Mouse (Mus musculus) small intestine, adult 2 months (tissue): ENCODE measurements around the gene Cnp. TPM values are rescaled to one million over a fixed set of nuclear protein-coding genes. Genes with fewer than 3 reads are reported as not detected.

Experiments used
- H3K27ac ChIP-seq: fragments of 200-500 bp; 2 replicates; pipeline ENCODE4 v1.5.1; 2012; ENCODE audit warnings: low read depth, low read length, control low read depth, inconsistent platforms; ENCODE audit not compliant: insufficient read depth
- H3K27me3 ChIP-seq: fragments of 200-500 bp; 2 replicates; pipeline ENCODE4 v1.6.1; 2012; ENCODE audit warnings: mild to moderate bottlenecking, moderate library complexity, low read length, inconsistent platforms; ENCODE audit not compliant: control insufficient read depth, insufficient read depth
- H3K36me3 ChIP-seq: fragments of 200-500 bp; 2 replicates; pipeline ENCODE4 v1.6.1; 2012; ENCODE audit warnings: mild to moderate bottlenecking, low read length, control low read depth, inconsistent platforms; ENCODE audit not compliant: control insufficient read depth, insufficient read depth
- H3K4me1 ChIP-seq: fragments of 200-500 bp; 2 replicates; pipeline ENCODE4 v1.6.1; 2012; ENCODE audit warnings: low read length, inconsistent platforms, mixed read lengths; ENCODE audit not compliant: control insufficient read depth, insufficient read depth, insufficient read length
- H3K4me3 ChIP-seq: fragments of 200-500 bp; 2 replicates; pipeline ENCODE4 v1.5.1; 2012; ENCODE audit warnings: low read depth, mild to moderate bottlenecking, control low read depth, inconsistent platforms, low read length, moderate library complexity
- CTCF ChIP-seq: fragments of 200-500 bp; IDR thresholded peaks from 2 replicates; pipeline ENCODE4 v1.5.1; 2012; ENCODE audit warnings: low read depth, mild to moderate bottlenecking, control low read depth, inconsistent platforms, low read length, moderate library complexity, mixed read lengths; ENCODE audit not compliant: insufficient replicate concordance, insufficient read length; ENCODE audit errors: extremely low read depth
- POLR2A ChIP-seq: fragments of 200-500 bp; IDR thresholded peaks from 2 replicates; pipeline ENCODE4 v1.6.1; 2012; ENCODE audit warnings: low read depth, mild to moderate bottlenecking, control low read depth, inconsistent platforms, low read length, moderate library complexity
- WGBS: fragments of 180-500 bp; shearing (Covaris S2); methylation state at CpG from one replicate; pipeline ENCODE4 v1.1.7; 2018; 5-methylcytosine and 5-hydroxymethylcytosine counted together
- polyA plus RNA-seq: library from polyadenylated mRNA; depleted of rRNA; stranded (reverse); fragments of >200 nt; gene quantifications from 2 replicates; pipeline ENCODE4 v1.2.3, GENCODE M21; 2012

The Cnp gene
- polyA plus RNA-seq, 1 experiment = 19.4 TPM

DNA sequence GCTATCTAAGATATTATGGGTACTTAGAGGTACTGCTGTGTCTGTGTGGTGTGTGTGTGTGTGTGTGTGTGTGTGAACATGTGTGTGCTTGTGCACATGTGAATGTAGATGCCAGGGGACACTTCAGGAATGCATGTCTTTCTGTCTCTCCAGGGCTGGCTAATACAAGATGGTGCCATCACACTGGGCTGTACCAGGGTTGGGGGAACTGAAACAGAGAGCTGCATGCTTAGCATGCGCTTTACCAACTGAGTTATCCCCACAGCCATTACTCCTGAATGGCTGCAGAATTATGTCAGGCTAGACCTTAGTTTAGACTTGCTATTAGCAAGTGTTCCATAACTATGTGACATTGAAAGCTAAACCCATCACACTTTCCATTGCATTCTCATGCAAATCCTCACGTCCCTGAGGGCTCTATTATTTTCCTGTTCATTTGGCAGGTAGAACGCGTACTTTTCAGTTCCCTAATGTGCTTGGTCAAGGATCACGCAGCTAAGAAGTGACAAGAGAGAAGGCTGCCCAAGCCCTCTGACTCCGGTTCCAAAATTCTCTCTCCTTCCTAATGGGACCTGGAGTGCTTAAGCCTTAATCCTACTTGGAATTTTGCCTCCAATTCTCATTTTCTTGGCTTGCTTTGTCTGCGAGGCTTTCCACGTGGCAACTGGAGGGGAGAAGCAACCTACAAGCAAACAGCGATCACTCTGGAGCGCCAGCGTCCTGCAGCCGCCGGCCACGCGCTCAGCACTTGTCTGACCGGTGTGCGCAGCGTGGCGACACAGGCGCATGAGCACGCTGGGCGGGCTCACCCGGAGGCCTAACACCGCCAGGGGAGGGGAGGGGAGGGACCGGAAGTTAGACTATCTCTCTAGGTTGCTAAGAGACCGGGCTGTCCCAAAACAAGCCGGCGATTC, 29.6 kb upstream of the Cnp start, which contains the start of gene Ttc25:
Gene Ttc25 (plus strand): TSS at position 776 of the 914 bp plus-strand sequence.
- Histone ChIP-seq H3K4me1 (peaks cover 4% of the 10 kb centered on the region; the same call in 1 of the 2 replicates), H3K36me3 (no peaks in the 10 kb centered on the region), H3K27ac (peak within 1 kb of the TSS; percentile 10; the same call in 1 of the 2 replicates), H3K27me3 (no peaks in the 10 kb centered on the region), H3K4me3 (peak within 1 kb of the TSS; percentile 49)
- no peak for TF ChIP-seq CTCF
- peak; percentile 34; the same call in 1 of the 2 replicates for TF ChIP-seq POLR2A
- 5% methylated on average over 28 of the region's 28 CpGs for WGBS

GRCm38 (mm10) chr11:100545746-100546085, 29.0 kb upstream of the Cnp start:
- H3K27ac ChIP-seq = no peak overlapping the region
- no peak for TF ChIP-seq POLR2A
- no peak for TF ChIP-seq CTCF
- H3K36me3 ChIP-seq = no peaks in the 10 kb centered on the region
- H3K4me1 ChIP-seq = peaks cover 4% of the 10 kb centered on the region; the same call in 1 of the 2 replicates
- WGBS = 25% methylated on average over 7 of the region's 7 CpGs
- no peaks in the 10 kb centered on the region for H3K27me3 ChIP-seq
- H3K4me3 ChIP-seq = peak overlapping the region; percentile 49

DNA sequence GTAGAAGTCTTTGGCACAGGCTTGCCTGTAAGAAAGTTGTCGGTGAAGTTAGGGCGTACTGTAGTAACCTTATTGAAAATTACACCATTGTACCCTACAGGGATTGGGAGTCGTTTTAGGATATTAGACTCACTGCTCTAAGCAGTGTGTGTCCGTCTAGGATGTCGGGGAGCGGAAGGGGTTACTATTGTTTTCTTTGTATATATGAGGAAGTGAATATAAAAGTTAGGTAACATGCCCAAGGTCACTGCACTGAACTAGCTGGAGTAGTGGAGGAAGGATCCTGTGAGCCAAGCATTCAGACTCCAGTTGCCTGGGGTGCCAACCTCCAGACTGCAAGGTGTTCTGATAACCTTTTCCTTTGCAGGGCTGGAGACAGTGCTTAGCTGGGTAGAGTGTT, 27.7 kb upstream of the Cnp start:
- H3K27me3 ChIP-seq = no peaks in the 10 kb centered on the region
- TF ChIP-seq POLR2A (no peak), CTCF (no peak)
- 72% methylated on average over 6 of the region's 6 CpGs for WGBS
- H3K4me3 ChIP-seq = no peak overlapping the region
- H3K36me3 ChIP-seq = no peaks in the 10 kb centered on the region
- H3K4me1 ChIP-seq = peaks cover 4% of the 10 kb centered on the region; the same call in 1 of the 2 replicates
- H3K27ac ChIP-seq = no peak overlapping the region

DNA sequence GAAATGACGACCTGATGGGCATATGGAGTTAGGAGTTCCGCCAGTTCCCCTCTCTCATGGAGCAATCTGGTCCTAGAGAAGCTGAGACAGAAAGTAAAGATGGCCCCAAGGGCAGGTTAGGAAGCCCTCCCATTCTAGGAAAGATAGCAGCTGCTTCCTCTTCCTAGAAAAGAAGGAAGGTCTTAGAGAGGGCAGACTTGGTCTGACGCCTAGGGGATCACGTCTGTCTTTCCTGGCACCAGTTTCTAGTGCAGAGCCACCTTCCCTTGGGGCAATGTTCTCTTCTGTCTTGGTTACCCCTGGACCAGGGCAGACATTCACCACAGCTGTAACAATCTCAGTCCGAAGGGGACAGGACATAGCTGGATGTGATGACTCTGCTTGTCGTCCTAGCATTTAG, 26.6 kb upstream of the Cnp start:
- peaks cover 4% of the 10 kb centered on the region; the same call in 1 of the 2 replicates for H3K4me1 ChIP-seq
- WGBS = 71% methylated on average over 6 of the region's 6 CpGs

GRCm38 (mm10) chr11:100549466-100549865, 25.2 kb upstream of the Cnp start:
- no peak for TF ChIP-seq CTCF
- no peak for TF ChIP-seq POLR2A
- Histone ChIP-seq H3K27ac (no peak overlapping the region), H3K4me1 (peaks cover 4% of the 10 kb centered on the region; the same call in 1 of the 2 replicates), H3K4me3 (no peak overlapping the region), H3K27me3 (no peaks in the 10 kb centered on the region), H3K36me3 (no peaks in the 10 kb centered on the region)
- 80% methylated on average over 8 of the region's 8 CpGs for WGBS

More for the DNA sequence above, 26.6 kb upstream of the Cnp start:
- Histone ChIP-seq H3K4me3 (no peak overlapping the region), H3K27ac (no peak overlapping the region), H3K27me3 (no peaks in the 10 kb centered on the region), H3K36me3 (no peaks in the 10 kb centered on the region)
- TF ChIP-seq CTCF = no peak
- no peak for TF ChIP-seq POLR2A

- H3K36me3 ChIP-seq = no peaks in the 10 kb centered on the region
- H3K4me1 ChIP-seq = peaks cover 3% of the 10 kb centered on the region; the same call in 1 of the 2 replicates
- H3K27me3 ChIP-seq = no peaks in the 10 kb centered on the region
- H3K27ac ChIP-seq = no peak overlapping the region
- 73% methylated on average over 6 of the region's 6 CpGs for WGBS
- H3K4me3 ChIP-seq = no peak overlapping the region
- TF ChIP-seq CTCF (no peak), POLR2A (no peak)
These were observed 24.6 kb upstream of the Cnp start for GRCm38 (mm10) chr11:100550101-100550500.

GRCm38 (mm10) chr11:100552842-100553241, 21.9 kb upstream of the Cnp start:
- TF ChIP-seq POLR2A (no peak), CTCF (no peak)
- Histone ChIP-seq H3K4me3 (no peak overlapping the region), H3K27ac (no peak overlapping the region), H3K4me1 (no peaks in the 10 kb centered on the region), H3K36me3 (no peaks in the 10 kb centered on the region), H3K27me3 (no peaks in the 10 kb centered on the region)
- WGBS = 72% methylated on average over 4 of the region's 4 CpGs
